Mouse (Mus musculus) embryonic facial prominence, embryonic 12.5 days (tissue): Measurements from ENCODE around the gene Cfap161. TPM values are rescaled to one million over a fixed set of nuclear protein-coding genes. Genes with fewer than 3 reads are reported as not detected.

Source experiments
- ATAC-seq: fragments of 200-750 bp; cut with Nextera tagmentation; 2 replicates; pipeline ENCODE4 v1.8.0; 2017; ENCODE audit not compliant: insufficient number of reproducible peaks, insufficient read depth, low FRiP score, low TSS enrichment
- H3K27ac ChIP-seq: fragments of 300-500 bp; sonication (generic); 2 replicates; pipeline ENCODE4 v1.5.1; 2016; ENCODE audit warnings: mild to moderate bottlenecking
- H3K27me3 ChIP-seq: fragments of 300-500 bp; sonication (generic); 2 replicates; pipeline ENCODE4 v1.6.1; 2016; ENCODE audit warnings: mild to moderate bottlenecking, moderate library complexity
- H3K36me3 ChIP-seq: fragments of 300-500 bp; sonication (generic); 2 replicates; pipeline ENCODE4 v1.6.1; 2016; ENCODE audit warnings: mild to moderate bottlenecking
- H3K4me1 ChIP-seq: fragments of 300-500 bp; sonication (generic); 2 replicates; pipeline ENCODE4 v1.6.1; 2016
- H3K4me2 ChIP-seq: fragments of 300-500 bp; sonication (generic); replicated peaks from 2 replicates; pipeline ENCODE4 v1.6.1; 2016; ENCODE audit warnings: mild to moderate bottlenecking, moderate library complexity
- H3K4me3 ChIP-seq: fragments of 300-500 bp; sonication (generic); 2 replicates; pipeline ENCODE4 v1.5.1; 2016; ENCODE audit warnings: mild to moderate bottlenecking
- H3K9ac ChIP-seq: fragments of 300-500 bp; sonication (generic); 2 replicates; pipeline ENCODE4 v1.6.1; 2016; ENCODE audit warnings: mild to moderate bottlenecking, moderate library complexity
- H3K9me3 ChIP-seq: fragments of 300-500 bp; sonication (generic); 2 replicates; pipeline ENCODE4 v1.6.1; 2016; ENCODE audit warnings: mild to moderate bottlenecking, moderate library complexity
- WGBS: fragments of 180-500 bp; shearing (Covaris S2); methylation state at CpG from one replicate; pipeline ENCODE4 v1.1.7; 2016; 5-methylcytosine and 5-hydroxymethylcytosine counted together
- polyA plus RNA-seq: library from polyadenylated mRNA; unstranded; fragments of >200 nt; fragmentation: Nextera tagmentation; extraction: Ambion mirVana; gene quantifications from 2 replicates; pipeline ENCODE4 v1.2.1, GENCODE M21; 2016

Gene Cfap161
- polyA plus RNA-seq, 1 experiment from 2014 or later: 0.36 TPM

GRCm38 (mm10) chr7:83813465-83813864 lies 18.8 kb upstream of the Cfap161 start:
- ATAC-seq: no peak
- Histone ChIP-seq H3K4me2 (peak overlapping the region; percentile 16), H3K27me3 (no peaks in the 10 kb centered on the region), H3K9ac (no peak overlapping the region), H3K9me3 (no peaks in the 10 kb centered on the region), H3K4me3 (no peak overlapping the region), H3K36me3 (no peaks in the 10 kb centered on the region), H3K4me1 (peaks cover 56% of the 10 kb centered on the region), H3K27ac (peak overlapping the region; percentile 97)
- 4% methylated on average over 3 of the region's 3 CpGs for WGBS

- Histone ChIP-seq H3K4me3 (no peak overlapping the region), H3K4me1 (peaks cover 56% of the 10 kb centered on the region), H3K36me3 (no peaks in the 10 kb centered on the region), H3K27ac (peak overlapping the region; percentile 97), H3K9me3 (no peaks in the 10 kb centered on the region), H3K27me3 (no peaks in the 10 kb centered on the region), H3K4me2 (peak overlapping the region; percentile 16; the same call in 1 of the 2 replicates), H3K9ac (no peak overlapping the region)
- no peak for ATAC-seq
- WGBS: 49% methylated on average over 6 of the region's 6 CpGs
These were observed 18.3 kb upstream of the Cfap161 start for GRCm38 (mm10) chr7:83813016-83813415.

GRCm38 (mm10) chr7:83812581-83812980 lies 17.9 kb upstream of the Cfap161 start:
- Histone ChIP-seq H3K4me1 (peaks cover 56% of the 10 kb centered on the region), H3K4me2 (no peak overlapping the region), H3K27ac (peak overlapping the region; percentile 97), H3K36me3 (no peaks in the 10 kb centered on the region), H3K9me3 (no peaks in the 10 kb centered on the region), H3K9ac (no peak overlapping the region), H3K27me3 (no peaks in the 10 kb centered on the region), H3K4me3 (no peak overlapping the region)
- ATAC-seq: no peak
- 49% methylated on average over 9 of the region's 10 CpGs for WGBS

DNA sequence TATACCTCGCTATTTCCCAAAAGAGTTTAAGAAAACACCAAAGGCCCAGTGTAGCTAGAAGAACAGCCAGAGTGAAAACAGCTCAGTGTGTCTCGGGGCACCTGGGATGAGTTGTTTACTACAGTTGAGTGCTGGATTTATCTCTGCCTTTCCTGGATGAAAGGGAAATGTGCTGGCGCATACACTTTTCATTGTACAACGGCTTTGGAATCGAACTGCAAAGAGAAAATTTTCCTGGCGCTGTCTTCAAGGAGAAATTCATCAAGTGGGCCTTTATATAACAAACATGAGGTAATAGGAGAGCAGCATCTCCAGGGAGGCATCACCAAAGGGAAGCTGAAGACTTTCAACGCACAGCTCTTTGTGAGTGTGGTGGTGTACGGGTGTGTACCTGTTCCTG lies 17.2 kb upstream of the Cfap161 start:
- Histone ChIP-seq H3K36me3 (no peaks in the 10 kb centered on the region), H3K4me3 (no peak overlapping the region), H3K4me2 (no peak overlapping the region), H3K9me3 (no peaks in the 10 kb centered on the region), H3K9ac (no peak overlapping the region), H3K4me1 (peaks cover 56% of the 10 kb centered on the region), H3K27ac (peak overlapping the region; percentile 97), H3K27me3 (no peaks in the 10 kb centered on the region)
- no peak for ATAC-seq
- WGBS: 78% methylated on average over 8 of the region's 8 CpGs

DNA sequence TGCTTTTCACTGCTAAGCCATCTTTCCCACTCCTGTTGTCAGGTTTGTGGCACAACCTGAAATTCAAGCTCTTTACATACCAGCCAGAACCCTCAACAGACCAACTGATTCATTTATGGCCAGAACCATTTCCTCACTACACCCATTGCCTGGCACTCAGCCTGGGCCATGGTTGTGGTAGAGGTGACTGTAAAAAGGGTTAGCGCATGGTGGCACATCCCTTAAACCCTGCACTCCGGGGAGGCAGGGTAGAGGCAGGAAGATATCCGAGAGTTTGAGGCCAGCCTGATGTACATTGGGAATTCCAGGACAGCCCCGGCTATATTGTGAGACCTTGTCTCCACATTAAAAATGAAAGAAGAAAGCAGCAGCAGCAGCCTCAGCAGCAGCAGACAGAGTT lies 16.8 kb upstream of the Cfap161 start:
- Histone ChIP-seq H3K4me1 (peaks cover 56% of the 10 kb centered on the region), H3K27me3 (no peaks in the 10 kb centered on the region), H3K4me2 (no peak overlapping the region), H3K27ac (peak overlapping the region; percentile 97), H3K9me3 (no peaks in the 10 kb centered on the region), H3K36me3 (no peaks in the 10 kb centered on the region), H3K9ac (no peak overlapping the region), H3K4me3 (no peak overlapping the region)
- WGBS: 85% methylated on average over 4 of the region's 4 CpGs
- ATAC-seq: no peak

DNA sequence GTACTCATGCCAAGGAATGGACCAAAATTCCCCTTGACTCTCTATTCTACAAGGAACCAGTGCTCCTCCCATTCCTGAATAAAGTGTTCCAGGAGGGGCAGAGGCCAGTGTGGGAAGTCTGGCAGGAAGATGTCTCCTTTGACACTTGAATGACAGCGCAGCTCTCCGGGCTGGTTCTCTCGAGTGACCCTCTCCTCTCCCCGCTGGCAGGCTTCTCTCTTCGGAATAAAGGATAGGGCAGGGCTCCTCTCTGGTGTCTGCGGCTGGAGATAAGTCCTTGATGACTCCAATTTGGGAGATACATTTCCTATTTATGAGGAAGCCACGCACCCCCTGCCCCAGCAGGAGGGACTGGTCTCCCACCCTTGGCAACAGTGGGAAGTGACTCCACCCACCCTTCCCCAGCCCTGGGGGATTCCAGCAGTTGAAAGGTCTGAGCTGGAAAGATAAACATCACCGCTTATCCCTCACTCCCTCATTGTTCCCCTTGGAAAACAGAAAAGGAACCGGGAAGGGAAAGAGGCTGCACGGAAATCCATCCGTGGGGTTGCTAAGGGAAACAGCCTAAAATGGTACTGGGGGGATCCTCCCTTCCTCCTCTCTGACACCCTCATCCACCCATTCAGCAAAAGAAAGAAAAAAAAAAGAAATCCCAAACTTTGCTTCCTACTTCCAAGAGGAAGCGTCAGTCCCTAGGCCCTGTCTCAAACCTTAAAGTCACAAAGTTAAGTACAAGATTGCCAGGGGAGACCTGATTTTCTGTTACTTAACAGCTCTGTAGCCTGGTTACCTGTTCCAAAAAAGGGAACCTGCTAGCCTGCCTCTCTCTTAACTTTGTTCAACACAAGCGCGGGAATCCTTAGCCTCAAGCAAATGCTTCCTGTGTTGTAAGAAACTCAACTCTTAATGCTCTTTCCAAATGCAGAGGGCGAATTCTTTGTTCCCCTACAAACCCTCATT lies 15.7 kb upstream of the Cfap161 start:
- H3K4me1 ChIP-seq: peaks cover 56% of the 10 kb centered on the region
- 13% methylated on average over 15 of the region's 15 CpGs for WGBS
- H3K9me3 ChIP-seq: no peaks in the 10 kb centered on the region
- peak overlapping the region; percentile 97 for H3K27ac ChIP-seq
- 0 out of 2 replicates have a peak overlapping the region, but pooled peaks have one; percentile 21 for H3K4me2 ChIP-seq
- no peak for ATAC-seq
- no peak overlapping the region for H3K4me3 ChIP-seq
- no peaks in the 10 kb centered on the region for H3K27me3 ChIP-seq
- no peaks in the 10 kb centered on the region for H3K36me3 ChIP-seq
- 0 out of 2 replicates have a peak overlapping the region, but pooled peaks have one; percentile 30 for H3K9ac ChIP-seq

- 3% methylated on average over 3 of the region's 3 CpGs for WGBS
- H3K4me2 ChIP-seq: no peak overlapping the region
- H3K27ac ChIP-seq: peak overlapping the region; percentile 97
- no peak overlapping the region for H3K4me3 ChIP-seq
- peaks cover 56% of the 10 kb centered on the region for H3K4me1 ChIP-seq
- no peaks in the 10 kb centered on the region for H3K36me3 ChIP-seq
- H3K9me3 ChIP-seq: no peaks in the 10 kb centered on the region
- no peak for ATAC-seq
- no peak overlapping the region for H3K9ac ChIP-seq
- H3K27me3 ChIP-seq: no peaks in the 10 kb centered on the region
These were observed 15.0 kb upstream of the Cfap161 start for GRCm38 (mm10) chr7:83809715-83810114.

DNA sequence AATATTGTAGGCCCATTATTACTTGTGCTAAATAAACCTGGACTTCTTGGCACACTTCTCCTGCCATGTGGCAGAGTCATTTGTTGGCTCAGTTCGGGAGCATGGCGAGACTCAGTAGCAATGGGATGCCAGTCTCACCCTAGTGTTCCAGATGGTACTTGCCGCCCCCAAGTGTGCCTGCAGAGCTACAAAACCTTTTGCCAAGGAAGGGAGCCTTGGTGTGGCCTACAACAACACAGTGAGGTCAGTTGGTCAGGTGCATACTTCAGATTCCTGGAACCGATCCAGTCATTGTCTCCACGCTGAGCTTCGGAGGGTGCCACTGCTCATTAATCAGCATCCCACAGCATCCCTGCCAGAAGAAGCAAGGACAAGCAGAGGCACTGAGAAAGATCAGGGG lies 14.4 kb upstream of the Cfap161 start:
- Histone ChIP-seq H3K4me1 (peaks cover 51% of the 10 kb centered on the region), H3K9me3 (no peaks in the 10 kb centered on the region), H3K27ac (peak overlapping the region; percentile 97), H3K4me3 (no peak overlapping the region), H3K27me3 (no peaks in the 10 kb centered on the region), H3K4me2 (no peak overlapping the region), H3K36me3 (no peaks in the 10 kb centered on the region), H3K9ac (no peak overlapping the region)
- 50% methylated on average over 6 of the region's 6 CpGs for WGBS
- no peak for ATAC-seq

DNA sequence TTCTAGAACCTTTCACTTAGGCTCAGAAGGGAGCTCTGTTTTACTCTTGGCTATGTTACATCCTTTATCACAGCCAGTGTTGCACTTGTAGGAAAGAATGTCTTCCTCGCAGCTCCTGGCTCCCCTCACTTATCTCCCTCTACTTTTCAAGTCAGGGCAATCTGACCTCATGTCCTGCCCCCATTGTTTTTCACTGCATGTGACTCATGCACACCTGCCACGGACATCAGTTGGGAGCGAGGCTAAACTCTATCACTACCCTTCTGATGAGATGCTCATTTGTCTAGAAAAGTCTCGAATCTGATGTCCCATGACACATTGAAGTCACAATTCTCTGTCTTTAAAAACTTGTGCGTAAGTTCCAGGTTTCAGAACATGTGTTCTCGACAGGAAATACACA lies 12.3 kb upstream of the Cfap161 start:
- Histone ChIP-seq H3K4me1 (peaks cover 33% of the 10 kb centered on the region), H3K4me3 (no peak overlapping the region), H3K27me3 (no peaks in the 10 kb centered on the region), H3K4me2 (no peak overlapping the region), H3K9me3 (no peaks in the 10 kb centered on the region), H3K27ac (no peak overlapping the region), H3K36me3 (no peaks in the 10 kb centered on the region), H3K9ac (no peak overlapping the region)
- 81% methylated on average over 6 of the region's 6 CpGs for WGBS
- ATAC-seq: no peak

- ATAC-seq: no peak
- H3K36me3 ChIP-seq: no peaks in the 10 kb centered on the region
- 72% methylated on average over 4 of the region's 4 CpGs for WGBS
- H3K27ac ChIP-seq: no peak overlapping the region
- no peak overlapping the region for H3K9ac ChIP-seq
- H3K27me3 ChIP-seq: no peaks in the 10 kb centered on the region
- no peaks in the 10 kb centered on the region for H3K9me3 ChIP-seq
- H3K4me2 ChIP-seq: no peak overlapping the region
- no peak overlapping the region for H3K4me3 ChIP-seq
- H3K4me1 ChIP-seq: 0 out of 2 replicates have a peak, but pooled peaks cover 3% of the 10 kb centered on the region
These were observed 9.1 kb upstream of the Cfap161 start for GRCm38 (mm10) chr7:83803777-83804176.

- Histone ChIP-seq H3K4me2 (no peak overlapping the region), H3K27me3 (no peaks in the 10 kb centered on the region), H3K9ac (no peak overlapping the region), H3K36me3 (no peaks in the 10 kb centered on the region), H3K9me3 (no peaks in the 10 kb centered on the region), H3K4me3 (no peak overlapping the region), H3K4me1 (peaks cover 6% of the 10 kb centered on the region; the same call in 1 of the 2 replicates), H3K27ac (no peak overlapping the region; the same call in 1 of the 2 replicates)
- ATAC-seq: no peak
- WGBS: 56% methylated on average over 7 of the region's 7 CpGs
These were observed 7.8 kb upstream of the Cfap161 start for GRCm38 (mm10) chr7:83802509-83802908.

GRCm38 (mm10) chr7:83802007-83802406 lies 7.3 kb upstream of the Cfap161 start:
- Histone ChIP-seq H3K4me1 (peaks cover 6% of the 10 kb centered on the region; the same call in 1 of the 2 replicates), H3K27ac (no peak overlapping the region; the same call in 1 of the 2 replicates), H3K4me2 (no peak overlapping the region), H3K9ac (no peak overlapping the region), H3K4me3 (no peak overlapping the region), H3K9me3 (no peaks in the 10 kb centered on the region), H3K36me3 (no peaks in the 10 kb centered on the region), H3K27me3 (no peaks in the 10 kb centered on the region)
- ATAC-seq: no peak
- 75% methylated on average over 2 of the region's 2 CpGs for WGBS
